Mouse (Mus musculus) thymus, postnatal 10 days (tissue): Measurements from ENCODE around the gene Ugt1a6b.
A peak's percentile ranks its signal among the peaks of the same experiment; 100 is the strongest.

ENCODE experiments used
- DNase-seq, 2 experiments: peaks; one replicate each; pipeline ENCODE4 v3.0.0; 2021; ENCODE audit warnings: low spot score in 2 of 2

Gene Ugt1a6b

GRCm38 (mm10) chr1:88223591-88223990, 120.5 kb downstream of the Ugt1a6b start:
- peak in 1 of 2 experiments; percentile 10 for DNase-seq

GRCm38 (mm10) chr1:88224029-88224776, 121.2 kb downstream of the Ugt1a6b start:
- peak; percentile 3 to 14 for DNase-seq

DNA sequence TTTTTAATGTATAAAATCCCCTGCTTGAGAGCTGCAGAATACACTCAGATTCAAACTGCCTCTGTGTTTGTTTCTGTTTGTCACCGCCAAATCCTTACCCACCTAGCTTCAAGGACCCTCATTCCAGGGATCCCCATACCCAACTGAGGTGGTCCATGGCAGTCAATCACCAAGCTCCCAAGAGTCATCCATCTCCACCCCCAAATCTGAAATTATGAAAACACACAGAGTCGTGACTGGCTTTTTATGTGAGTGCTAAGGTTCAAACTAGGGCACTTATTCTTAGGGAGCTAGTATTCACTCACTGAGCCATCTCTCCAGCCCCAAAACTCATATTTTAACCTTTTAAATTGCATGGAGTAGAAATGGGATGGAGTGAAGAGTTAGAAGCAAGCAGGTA, 122.2 kb downstream of the Ugt1a6b start:
- peak in 1 of 2 experiments; percentile 3 for DNase-seq

DNA sequence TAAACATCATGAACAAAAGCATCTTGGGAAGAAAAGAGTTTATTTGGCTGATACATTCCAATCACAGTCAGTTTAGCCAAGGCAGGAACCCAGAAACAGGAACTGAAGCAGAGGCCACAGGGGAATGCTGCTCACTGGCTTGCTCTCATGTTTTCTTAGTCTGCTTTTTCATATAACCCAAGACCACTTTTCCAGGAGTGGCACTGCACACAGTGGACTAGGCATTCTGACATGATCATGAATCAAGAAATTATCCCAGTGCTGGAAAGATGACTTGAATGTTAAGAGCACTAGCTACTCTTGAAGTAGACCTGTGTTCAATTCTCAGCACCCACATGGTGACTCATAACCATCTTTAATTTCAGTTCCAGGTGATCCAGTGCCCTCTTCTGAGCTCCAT, 122.7 kb downstream of the Ugt1a6b start:
- DNase-seq, result no peak

DNA sequence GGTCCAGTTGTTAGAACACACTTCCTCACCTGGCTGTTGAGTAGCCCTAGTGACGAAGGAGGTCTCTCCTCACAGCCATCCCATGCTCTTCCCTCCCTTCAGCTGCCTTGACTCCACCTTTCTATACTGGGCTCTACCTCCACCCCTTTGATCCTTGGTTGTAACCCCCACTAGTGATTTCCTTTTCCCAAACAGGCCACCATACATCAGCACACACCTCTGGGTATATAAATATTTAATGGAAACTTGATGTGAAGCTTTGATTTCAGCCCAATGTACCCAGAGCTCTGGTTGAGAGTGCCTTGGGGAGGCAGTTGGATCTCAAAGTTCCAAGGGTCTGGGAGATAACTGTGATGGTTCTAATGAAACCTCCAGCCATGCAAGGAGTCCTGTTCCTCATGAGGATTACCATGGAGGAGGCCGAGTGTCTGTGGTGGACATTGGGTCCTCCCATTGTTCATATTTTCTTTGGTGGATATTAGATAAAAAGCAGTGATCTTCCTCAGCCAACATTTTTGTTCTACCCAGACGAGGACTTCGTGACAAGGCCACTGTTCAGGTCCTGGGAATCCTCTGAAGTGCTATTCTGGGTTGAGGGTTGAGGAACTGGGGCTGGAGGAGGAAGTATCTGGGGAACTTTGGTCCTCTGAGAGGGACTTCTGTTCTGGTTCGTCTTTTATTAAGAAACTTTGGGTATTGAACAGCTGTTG, 123.8 kb downstream of the Ugt1a6b start, which contains the start of gene Mroh2a:
Mroh2a (plus strand) TSS at position 317 of the 710 bp plus-strand sequence.
- DNase-seq, result peak in 1 of 2 experiments; percentile 4

DNA sequence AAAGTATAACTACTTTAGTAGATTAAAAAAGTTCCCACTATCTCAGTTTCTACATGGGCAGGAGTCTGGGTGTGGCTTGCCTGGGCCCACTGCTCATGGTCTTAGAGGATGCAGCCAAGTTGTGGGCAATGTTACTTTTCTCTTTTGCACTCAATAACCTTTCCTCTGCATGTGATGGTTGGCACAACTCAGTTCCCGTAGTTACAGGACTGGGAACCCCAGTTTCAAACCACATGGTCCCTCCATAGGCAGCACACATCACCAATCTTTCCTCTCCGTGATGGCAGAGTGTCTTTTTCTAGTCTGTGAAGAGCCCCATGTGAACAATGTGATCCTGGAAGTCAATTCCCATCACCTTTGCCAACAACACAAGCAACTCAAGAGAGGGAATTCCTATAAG, 124.4 kb downstream of the Ugt1a6b start:
- peak in 1 of 2 experiments; percentile 8 for DNase-seq

GRCm38 (mm10) chr1:88228121-88228520, 125.1 kb downstream of the Ugt1a6b start:
- DNase-seq, result peak in 1 of 2 experiments; percentile 3

- DNase-seq, result no peak
Observed at GRCm38 (mm10) chr1:88229566-88229965, 126.5 kb downstream of the Ugt1a6b start.

- no peak for DNase-seq
Observed at GRCm38 (mm10) chr1:88229986-88230385, 126.9 kb downstream of the Ugt1a6b start.

DNA sequence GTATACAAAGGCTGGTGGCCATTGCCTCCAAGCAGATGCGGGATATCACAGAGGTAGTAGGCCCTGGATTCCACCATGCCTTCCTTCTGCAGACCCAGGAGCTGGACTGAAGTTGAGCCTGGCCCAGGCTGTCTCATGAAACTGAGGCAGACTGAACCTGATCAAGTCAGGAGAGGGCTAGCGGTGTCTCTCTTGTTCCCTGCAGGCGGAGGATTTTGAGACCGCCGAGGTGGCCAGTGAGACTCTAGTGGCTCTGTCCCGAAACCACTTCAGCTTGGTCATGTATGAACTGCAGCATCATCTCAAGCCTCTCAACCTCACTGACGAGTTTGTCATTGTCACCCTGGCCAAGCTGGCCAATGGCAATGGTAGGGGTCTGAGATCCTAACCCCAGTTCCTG, 127.4 kb downstream of the Ugt1a6b start:
- DNase-seq, result no peak

DNA sequence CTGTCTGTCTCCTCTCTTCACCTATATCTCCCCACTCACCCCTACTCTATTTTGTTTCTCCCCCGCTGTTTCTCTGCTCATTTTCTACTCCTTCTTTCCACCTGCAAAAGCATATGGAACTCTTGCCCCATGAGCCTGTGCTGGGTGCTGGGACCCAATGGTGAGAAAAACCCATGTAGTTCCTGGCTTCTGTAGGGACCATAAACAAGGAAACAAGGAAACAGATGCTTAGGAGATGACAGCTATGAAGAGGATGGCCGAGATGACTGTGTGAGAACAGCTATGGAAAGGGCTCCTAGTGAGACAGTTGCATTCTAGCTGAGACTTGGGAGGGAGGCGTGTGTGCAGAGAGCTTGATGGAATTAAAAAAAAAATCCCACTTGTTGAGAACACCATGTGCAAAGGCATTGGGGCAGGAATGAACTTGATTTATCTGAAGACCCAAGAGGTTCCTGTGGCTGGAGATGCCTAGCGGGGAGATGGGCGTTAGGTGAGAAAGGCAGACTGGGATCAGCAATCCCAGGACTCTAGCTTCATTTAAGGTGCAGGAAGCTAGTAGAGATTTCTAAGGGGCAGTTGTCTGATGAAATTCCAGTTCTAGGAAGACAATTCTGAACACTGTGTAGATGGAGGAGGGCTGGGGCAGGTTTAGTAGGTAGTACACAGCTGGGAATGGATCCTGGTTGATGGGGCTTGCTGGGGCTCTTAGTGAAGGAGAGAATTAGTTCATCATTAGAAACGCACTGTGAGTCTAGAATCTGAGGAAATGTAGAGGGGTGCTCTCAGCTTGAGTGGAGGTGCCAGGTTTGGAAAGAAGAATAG, 128.1 kb downstream of the Ugt1a6b start:
- no peak for DNase-seq

- DNase-seq, result no peak
Observed at GRCm38 (mm10) chr1:88231803-88232499, 128.9 kb downstream of the Ugt1a6b start.

- DNase-seq, result no peak
Observed at GRCm38 (mm10) chr1:88232664-88233380, 129.8 kb downstream of the Ugt1a6b start.

DNA sequence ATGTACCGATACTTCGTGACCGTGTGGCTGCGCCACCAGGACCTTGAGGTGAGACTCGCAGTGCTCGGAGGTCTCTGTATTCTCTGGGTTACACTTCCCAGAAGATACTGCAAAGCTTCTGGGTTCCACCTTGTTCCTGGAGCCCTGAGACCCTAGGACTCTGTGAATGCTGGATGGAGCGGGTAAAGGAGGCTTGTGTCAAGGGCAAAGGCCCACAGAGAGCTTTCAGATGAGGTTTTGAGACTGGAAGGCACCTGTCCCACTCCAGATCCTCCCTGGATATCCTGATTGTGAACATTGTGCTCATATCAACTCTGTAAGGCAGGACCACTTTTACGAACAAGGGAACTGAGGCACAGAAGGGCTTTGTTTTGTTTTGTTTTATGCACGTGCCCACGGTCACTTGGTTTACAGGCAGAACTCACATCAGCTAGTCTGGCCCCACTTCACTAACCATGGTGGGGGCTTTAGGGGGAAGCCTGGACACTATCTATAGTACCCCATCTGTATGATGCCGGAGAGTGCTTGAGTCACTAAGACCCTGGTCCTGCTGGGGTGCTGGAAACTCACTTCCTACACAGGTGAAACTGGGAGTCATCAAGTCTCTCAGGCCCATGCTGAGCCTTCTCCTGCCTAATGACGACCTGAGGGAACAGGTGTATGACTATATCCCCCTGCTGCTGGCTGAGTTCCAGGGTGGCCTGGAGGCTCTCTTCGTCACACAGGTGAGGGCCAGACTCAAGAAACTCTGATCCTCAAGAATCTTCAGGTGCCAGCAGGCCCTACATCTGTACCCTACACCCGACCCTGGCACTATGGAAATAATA, 130.6 kb downstream of the Ugt1a6b start:
- DNase-seq, result no peak

GRCm38 (mm10) chr1:88234248-88234610, 131.2 kb downstream of the Ugt1a6b start:
- no peak for DNase-seq

- DNase-seq, result no peak
Observed at GRCm38 (mm10) chr1:88234646-88235045, 131.6 kb downstream of the Ugt1a6b start.

- DNase-seq, result no peak
Observed at GRCm38 (mm10) chr1:88235046-88235893, 132.2 kb downstream of the Ugt1a6b start.

DNA sequence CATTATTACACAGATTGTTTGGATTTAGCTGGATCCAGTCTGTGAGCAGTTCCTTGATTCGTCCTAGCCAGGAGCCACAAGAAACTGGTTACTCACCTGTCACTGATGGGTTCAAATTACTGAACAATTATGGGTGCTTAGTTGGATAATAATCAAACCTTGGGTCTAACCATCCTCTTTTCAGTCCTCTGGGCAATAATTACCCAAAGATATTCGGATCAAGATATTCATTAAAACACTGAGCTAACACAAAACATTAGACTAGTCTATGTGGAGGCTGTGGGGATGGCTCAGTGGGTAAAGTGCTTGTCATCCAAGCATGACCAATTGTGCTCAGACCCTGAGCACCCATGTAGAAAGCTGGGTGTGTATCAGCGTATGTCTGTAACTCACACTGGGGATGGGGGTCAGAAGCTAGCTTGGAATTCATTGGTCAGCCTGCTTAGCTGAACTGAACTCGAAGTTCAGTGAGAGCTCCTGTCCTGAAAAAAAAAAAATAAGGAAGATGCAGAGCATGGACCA, 132.9 kb downstream of the Ugt1a6b start:
- DNase-seq, result no peak

GRCm38 (mm10) chr1:88237311-88237710, 134.3 kb downstream of the Ugt1a6b start:
- no peak for DNase-seq
